Comparison of ENCODE assay signal across 8 mouse cellular contexts in genomic region chr10:126905086-126905485, GRCm38 (mm10). TPM values are rescaled to one million over a fixed set of nuclear protein-coding genes. Genes with fewer than 3 reads are reported as not detected.
DNase-seq lines count a peak whose midpoint lies in the region; ATAC-seq and TF ChIP-seq lines count a peak whose summit lies in the region.

No protein-coding gene starts in this region.

- H3K36me3 ChIP-seq in forebrain, embryonic 10.5 days (replicated peaks) = no peaks in the 10 kb centered on the region
- H3K36me3 ChIP-seq in limb, embryonic 13.5 days = no peaks in the 10 kb centered on the region

- TF ChIP-seq CTCF in gastrocnemius, adult 2 months (IDR thresholded peaks at IDR 0.05) = peak; percentile 50

- H3K4me3 ChIP-seq in gastrocnemius, adult 2 months = peak overlapping the region; percentile 70
- peak overlapping the region; percentile 60 for H3K4me3 ChIP-seq in forebrain, embryonic 10.5 days
- H3K4me3 ChIP-seq in limb, embryonic 13.5 days = peak overlapping the region; percentile 50

- H3K9me3 ChIP-seq in forebrain, embryonic 10.5 days = no peaks in the 10 kb centered on the region
- H3K9me3 ChIP-seq in limb, embryonic 13.5 days = no peaks in the 10 kb centered on the region

- ATAC-seq in limb, embryonic 13.5 days (ENCODE audit: low FRiP score, low read depth) = no peak

- H3K9ac ChIP-seq in limb, embryonic 13.5 days = 0 out of 2 replicates have a peak overlapping the region, but pooled peaks have one; percentile 65

- DNase-seq in gastrocnemius, adult 2 months = no peak
- DNase-seq in gastrocnemius, postnatal 25 days = no peak
- peak; percentile 52 for DNase-seq in A20 (ENCODE audit: low read depth, low spot score)
- DNase-seq in forebrain, embryonic 10.5 days (ENCODE audit: extremely low spot score, low spot score) = no peak
- peak; percentile 68 for DNase-seq in testis, postnatal 10 days (ENCODE audit: low spot score)
- no peak for DNase-seq in left cerebral cortex, postnatal 25 days (ENCODE audit: low spot score in 2 of 2)
- DNase-seq in ovary, postnatal 14 days (ENCODE audit: low spot score) = no peak

- WGBS in forebrain, embryonic 10.5 days = 72% methylated on average over 8 of the region's 8 CpGs
- WGBS in limb, embryonic 13.5 days = 70% methylated on average over 8 of the region's 8 CpGs

- intact Hi-C loops in gastrocnemius, adult 2 months (cut with DNase I) = no loop called here
- intact Hi-C loops in left cerebral cortex, postnatal 25 days (cut with DNase I) = no loop called here

- H3K4me2 ChIP-seq in limb, embryonic 13.5 days (replicated peaks) = peak overlapping the region; percentile 75

- H3K27me3 ChIP-seq in forebrain, embryonic 10.5 days (ENCODE audit: poor library complexity, severe bottlenecking) = no peaks in the 10 kb centered on the region
- no peaks in the 10 kb centered on the region for H3K27me3 ChIP-seq in limb, embryonic 13.5 days

- peak overlapping the region; percentile 90 for H3K27ac ChIP-seq in gastrocnemius, adult 2 months
- H3K27ac ChIP-seq in forebrain, embryonic 10.5 days = peak overlapping the region; percentile 88
- peak overlapping the region; percentile 79; the same call in 1 of the 2 replicates for H3K27ac ChIP-seq in limb, embryonic 13.5 days

- H3K4me1 ChIP-seq in forebrain, embryonic 10.5 days = peaks cover 25% of the 10 kb centered on the region
- peaks cover 11% of the 10 kb centered on the region for H3K4me1 ChIP-seq in limb, embryonic 13.5 days

RNA-seq across cellular contexts. Expression of gene Atp23, which starts 3.9 kb away (rescaled TPM):
- 1 to 10 TPM; 1.6 to 2.2 TPM for total RNA-seq in gastrocnemius, adult 2 months (2021)
- total RNA-seq in gastrocnemius, postnatal 25 days (2021) = 1 to 10 TPM; 2.5 to 2.6 TPM
- polyA plus RNA-seq in forebrain, embryonic 10.5 days (2016; fragmentation: Nextera tagmentation; extraction: Ambion mirVana) = 19.9 and 21.2 TPM in 2 replicates
- 18.9 and 20.5 TPM in 2 replicates for polyA plus RNA-seq in limb, embryonic 13.5 days (2015; fragmentation: Nextera tagmentation; extraction: Ambion mirVana)
- total RNA-seq in left cerebral cortex, postnatal 25 days (2021) = 1 to 10 TPM; 9.2 to 9.7 TPM

Comparison
In these comparisons a context has a peak if more than half of its experiments do, and no peak if none do; other contexts are left out.
1. DNase-seq: peak in A20 (single experiment) and testis, postnatal 10 days (single experiment); none in gastrocnemius, adult 2 months (single experiment), gastrocnemius, postnatal 25 days (single experiment), forebrain, embryonic 10.5 days (single experiment), left cerebral cortex, postnatal 25 days (0 of 2) and ovary, postnatal 14 days (single experiment).
2. Peak in every context shown above with its lines, with median percentiles within 50 percentile points of each other: H3K27ac ChIP-seq and H3K4me3 ChIP-seq.